Mouse (Mus musculus): Measurements from ENCODE around the gene Ube2i.
"Not testable (repeated sequence)": the region's sequence is repeated elsewhere in the genome, so short reads cannot be mapped to it uniquely, and the experiment has no call there.

The Ube2i gene

DNA sequence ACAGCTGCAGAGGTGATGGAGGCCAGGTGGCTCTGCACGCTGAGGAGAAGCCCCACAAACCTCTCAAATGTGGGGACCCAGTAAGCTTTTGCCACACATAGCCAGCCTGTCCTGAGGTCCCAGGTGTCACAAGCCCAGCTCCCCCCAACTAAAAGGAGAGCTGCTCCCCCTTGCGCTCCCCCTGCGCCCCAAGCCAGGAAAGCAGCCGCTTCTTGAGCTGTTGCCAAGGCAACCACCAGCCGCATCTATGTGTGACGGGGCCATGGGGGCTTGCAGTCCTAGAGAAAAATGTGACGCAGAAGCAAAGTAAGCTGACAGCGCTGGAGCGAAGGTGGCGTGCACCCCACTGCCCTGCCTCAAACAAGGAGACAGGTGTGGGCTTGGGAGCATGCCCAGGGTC, 20.7 kb downstream of the Ube2i start:
- DNase-seq (ENCODE audit: low spot score in 2 of 2): peak in 1 of 2 experiments; percentile 41

DNA sequence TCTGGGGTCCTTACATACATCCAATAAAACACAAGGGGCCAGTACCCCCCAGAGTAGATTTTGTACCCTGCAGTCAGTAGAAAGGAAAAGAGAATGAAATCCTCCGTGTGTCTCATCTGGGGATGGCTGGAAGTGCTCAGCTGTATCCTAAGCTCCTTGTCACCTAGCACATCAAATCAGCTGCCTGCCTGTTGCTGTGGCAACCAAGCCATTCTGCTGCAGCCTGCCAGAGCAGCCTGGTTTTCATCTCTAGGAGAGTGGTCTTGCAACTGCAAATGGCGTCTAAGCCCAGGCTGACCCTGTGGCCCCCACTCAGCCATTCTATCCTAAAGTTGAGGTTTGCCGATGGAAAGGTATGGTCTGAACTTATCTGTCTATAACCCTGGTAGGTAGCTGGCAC, 21.8 kb downstream of the Ube2i start:
- DNase-seq (ENCODE audit: low spot score in 2 of 2): no peak

DNA sequence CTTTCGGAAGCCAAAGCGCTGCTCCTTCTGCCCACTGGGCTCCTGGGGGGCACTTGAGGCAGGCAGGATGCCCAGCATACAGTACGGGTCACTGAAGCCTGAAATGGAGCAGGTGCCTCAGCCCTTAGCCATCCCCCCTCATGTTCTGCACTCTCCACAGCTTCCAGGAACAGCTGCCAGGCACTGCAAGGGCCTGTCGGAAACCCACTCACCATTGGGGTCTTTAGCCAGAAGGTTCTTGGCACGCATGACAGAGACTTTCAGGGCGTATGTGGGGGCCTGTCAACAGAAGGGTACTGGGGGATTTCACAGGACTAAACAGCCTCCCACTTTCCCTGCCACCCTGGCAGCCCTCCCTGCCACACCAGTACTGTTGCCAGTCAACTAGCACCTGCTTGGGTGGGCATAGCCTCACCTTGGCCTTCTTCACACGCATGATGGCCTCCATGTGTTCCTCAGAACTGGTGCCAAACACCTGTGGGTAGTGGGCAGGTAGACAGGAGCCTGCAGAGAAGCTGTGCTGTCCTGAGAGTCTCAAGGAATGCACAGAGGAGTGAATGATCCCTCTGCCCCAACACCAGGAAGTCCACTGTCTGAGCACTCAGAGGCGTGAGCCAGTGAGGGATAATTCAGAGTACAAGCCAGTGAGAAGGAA, 24.1 kb downstream of the Ube2i start:
- DNase-seq (ENCODE audit: low spot score in 2 of 2): no peak

DNA sequence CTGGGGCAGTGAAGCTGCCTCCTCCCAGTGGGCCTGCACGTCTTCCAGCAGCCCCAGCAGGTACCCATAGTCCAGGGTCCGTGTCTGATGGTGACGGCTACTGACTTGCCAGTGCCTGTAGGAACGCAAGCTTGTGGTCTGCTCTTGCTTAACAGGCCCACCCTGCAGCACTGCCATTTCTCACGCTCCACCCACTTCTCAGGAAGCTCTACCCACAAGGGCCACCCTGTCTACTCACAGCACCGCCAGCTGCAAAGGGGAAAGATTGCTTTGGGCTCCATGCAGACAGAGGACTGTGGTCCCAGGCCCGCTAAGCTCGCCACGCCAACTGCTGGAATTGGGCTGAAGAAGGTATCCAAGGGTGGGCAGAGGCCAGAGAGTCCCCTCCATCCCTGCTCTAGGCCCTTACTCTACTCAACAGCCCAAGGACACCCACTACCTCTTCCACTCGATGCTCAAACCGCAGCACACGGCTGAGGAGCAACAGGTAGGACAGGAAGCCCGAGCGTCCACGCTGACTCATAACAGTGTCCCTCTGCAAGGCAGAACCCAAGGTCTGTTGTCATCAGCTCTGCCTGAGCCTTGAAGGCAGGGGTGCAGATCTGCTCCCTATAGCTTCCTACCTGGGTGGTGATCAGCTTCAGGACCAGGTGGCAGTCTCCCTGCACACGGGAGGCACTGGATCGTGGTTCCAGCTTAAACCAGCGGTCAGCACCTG, 26.2 kb downstream of the Ube2i start:
- DNase-seq (ENCODE audit: low spot score in 2 of 2): no peak

DNA sequence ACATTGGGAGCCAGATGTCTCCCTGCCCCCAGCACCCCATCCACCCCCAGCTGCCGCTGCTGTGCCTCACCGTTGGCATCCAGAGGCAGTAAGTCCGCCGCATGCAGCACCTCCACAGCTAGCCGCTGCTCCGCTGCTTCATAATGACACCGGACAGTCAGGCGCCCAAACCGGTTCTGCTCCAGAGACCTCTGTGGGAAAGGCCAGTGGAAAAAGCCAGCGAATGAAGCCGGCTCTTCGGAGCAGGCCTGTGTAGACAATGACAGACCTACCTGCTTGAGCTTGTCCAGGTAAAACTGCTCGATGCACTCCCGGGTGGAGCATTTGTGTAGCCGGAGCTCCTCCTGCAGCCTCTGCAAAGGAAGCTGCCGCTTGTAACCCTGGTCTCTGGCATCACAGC, 30.2 kb downstream of the Ube2i start:
- DNase-seq (ENCODE audit: low spot score in 2 of 2): no peak

DNA sequence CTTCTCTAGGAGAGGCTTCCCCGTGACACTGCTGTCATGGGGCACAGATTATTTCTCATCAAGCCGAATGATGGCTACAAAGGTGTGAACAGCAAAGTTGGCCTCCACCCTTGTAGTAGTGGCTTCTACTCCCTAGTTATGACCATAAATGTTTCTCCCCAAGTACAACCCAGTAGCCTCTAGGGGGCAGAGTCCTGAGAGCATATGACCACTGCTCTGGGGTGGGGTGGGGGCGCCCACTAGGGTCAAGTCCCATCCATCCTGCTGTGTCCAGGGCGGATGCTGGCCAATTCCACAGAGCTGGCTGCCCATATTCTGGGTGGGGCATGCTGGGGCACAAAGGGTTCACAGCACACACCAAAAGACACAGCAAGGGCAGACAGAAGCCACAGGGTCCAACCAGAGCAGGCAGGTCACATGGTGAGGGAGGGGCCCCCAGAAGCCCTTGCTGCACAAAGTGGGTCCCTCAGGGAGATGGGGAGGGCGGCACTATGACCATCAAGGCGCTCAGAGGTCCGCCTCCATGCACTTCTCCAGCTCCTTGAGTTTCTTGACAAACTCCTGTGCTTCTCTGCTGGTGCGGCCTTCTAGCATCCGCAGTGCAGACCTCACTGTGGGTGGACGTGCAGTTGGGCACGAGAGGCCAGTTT, 31.2 kb downstream of the Ube2i start:
- no peak for DNase-seq (ENCODE audit: low spot score in 2 of 2)

DNA sequence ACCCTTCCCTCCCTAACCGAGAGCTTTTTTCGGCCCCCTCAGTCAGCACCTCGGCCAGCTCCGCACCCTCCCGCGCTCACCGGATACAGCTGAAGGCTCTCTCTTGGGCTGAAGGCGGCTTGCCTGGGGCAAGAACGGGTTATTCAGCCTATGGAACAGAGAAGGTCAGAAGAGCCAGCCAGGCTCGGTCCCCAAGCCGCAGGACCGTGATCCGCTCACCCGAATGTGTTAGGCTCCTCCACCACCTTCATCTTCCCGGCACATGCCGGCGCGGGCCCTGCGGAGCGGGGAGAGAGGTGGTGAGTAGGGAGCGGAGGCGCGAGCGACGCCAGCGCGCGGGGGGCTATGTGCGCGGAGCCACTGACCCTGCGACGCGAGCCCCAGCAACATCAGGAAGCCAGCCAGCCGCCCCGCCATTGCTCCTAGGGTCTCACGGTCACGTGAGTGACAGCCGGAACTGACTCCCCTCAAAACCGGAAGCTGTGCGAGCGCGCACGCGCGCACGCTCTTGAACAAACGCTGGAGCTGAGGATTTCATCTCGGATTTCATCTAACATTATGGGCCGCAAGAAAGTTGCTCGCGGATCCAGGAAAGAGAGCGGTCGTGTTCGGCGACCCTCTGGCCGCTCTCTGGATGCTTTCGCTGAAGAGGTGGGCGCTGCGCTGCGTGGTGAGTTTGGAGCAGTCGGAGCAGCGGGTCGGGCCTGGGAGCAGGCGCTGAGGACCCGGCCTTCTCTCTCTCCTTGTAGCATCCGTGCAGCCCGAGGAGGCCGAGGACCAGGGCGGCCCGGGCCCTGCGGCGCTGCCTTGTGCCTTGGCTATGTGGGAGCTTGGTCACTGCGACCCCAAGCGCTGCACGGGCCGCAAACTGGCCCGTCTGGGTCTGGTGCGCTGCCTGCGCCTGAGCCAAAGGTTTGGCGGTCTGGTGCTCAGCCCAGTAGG, 34.5 kb downstream of the Ube2i start, which contains the start of the genes Gnptg and Tsr3:
Gnptg (minus strand) TSS at position 430 of the 942 bp plus-strand sequence.
Tsr3 (plus strand) TSS at position 476 of the 942 bp plus-strand sequence.
- DNase-seq (ENCODE audit: low spot score in 2 of 2): peak; percentile 72 to 81

DNA sequence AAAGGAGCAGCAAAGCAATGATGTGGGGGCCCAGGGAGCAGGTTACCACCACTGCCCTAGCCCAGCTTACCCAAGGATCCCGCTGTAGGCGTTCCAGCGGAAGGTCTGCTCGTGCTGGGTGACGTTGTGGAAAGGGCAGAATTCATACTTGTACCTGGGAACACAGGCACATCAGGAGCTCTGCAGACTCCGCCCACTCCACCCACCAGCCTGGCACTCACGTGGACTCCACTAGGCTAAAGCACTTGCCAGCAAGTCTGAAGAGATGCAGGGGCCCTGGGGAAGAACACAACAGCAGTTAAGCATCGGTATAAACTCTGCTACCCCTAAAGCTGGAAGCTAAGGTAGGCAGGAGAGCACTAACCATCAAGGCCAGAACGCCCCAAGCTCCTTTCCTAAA, 38.8 kb downstream of the Ube2i start:
- no peak for DNase-seq (ENCODE audit: low spot score in 2 of 2)

DNA sequence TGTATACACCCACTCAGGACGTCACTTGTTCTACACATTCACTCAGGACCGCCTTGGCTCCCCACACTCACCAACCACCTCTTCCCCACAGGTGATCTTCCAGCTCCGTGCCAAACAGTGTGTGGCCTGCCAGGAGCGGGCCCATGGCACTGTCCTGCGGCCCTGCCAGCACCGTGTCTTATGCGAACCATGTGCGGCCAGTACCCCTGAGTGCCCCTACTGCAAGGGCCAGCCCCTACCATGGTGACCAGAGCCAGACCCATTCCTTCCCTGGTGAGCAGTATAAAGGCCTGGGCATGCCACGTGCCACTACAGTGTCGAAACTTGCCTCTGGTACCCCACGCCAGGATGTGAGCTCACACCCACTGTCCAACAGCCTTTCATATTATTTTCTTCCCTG, 42.8 kb downstream of the Ube2i start:
- not testable (repeated sequence) for DNase-seq (ENCODE audit: low spot score in 2 of 2)

DNA sequence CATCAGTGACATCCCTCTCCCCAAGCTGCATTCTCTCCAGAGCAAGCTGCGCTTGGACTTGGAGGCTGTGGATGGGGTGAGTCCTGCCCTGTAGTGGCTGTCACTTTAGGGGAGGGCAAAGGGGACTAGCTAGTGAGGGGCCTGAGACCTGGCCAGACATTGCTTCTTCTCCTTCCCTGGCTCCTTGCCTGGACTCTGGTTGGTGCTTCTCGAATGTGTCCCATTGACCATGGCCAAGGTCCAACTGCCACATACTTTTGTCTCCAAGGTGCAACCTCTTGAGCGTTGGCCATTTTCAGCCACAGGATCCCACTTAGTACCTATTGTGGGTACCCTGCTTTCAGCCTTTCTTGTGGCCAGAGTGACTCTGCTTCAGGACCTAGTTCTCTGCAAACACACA, 43.7 kb downstream of the Ube2i start:
- DNase-seq (ENCODE audit: low spot score in 2 of 2): no peak

DNA sequence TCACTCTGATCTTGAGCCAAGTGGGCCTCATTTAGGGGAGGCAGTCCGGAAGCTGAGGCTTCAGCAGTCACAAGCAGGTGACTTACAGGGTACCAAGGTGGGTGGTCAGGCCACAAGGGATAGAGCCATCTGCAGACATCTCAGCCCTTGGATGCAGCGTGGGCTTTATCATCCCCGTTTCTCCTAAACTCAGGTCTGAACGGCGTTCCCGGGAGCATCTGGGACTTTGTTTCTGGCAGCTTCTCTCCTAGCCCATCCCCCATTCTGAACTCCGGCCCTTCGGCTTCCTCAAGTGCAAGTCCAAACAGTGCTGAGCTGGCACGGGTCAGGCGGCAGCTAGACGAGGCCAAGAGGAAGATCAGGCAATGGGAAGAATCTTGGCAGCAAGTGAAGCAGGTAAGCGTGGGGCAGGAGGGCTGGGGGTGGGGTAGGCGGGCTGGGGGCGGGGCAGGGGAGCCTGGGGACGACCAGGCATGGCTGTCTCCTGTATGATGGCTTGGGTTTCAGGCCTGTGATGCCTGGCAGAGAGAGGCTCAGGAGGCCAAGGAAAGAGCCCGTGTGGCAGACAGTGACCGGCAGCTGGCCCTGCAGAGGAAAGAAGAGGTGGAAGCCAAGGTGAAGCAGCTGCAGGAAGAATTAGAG, 44.3 kb downstream of the Ube2i start:
- not testable (repeated sequence) for DNase-seq (ENCODE audit: low spot score in 2 of 2)

DNA sequence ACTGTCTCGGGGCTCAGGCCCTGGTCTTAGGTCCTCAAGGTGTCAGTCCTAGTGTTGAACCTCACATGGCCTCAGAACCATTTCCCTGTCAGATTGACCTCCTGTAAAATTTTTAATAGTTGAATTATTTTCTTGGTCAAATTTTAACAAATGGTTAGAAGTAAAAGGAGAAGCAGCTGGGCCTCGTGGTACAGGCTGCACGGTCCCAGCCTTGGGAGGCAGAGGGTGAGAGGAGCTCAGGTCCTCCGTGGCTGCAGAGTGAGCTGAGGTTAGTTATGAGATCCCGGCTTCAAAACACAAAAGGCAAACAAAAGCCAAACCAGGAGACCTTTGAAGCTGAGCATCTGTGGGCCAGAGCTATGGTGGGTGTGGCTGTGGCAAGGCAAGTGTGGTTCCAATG, 46.4 kb downstream of the Ube2i start:
- no peak for DNase-seq (ENCODE audit: low spot score in 2 of 2)

DNA sequence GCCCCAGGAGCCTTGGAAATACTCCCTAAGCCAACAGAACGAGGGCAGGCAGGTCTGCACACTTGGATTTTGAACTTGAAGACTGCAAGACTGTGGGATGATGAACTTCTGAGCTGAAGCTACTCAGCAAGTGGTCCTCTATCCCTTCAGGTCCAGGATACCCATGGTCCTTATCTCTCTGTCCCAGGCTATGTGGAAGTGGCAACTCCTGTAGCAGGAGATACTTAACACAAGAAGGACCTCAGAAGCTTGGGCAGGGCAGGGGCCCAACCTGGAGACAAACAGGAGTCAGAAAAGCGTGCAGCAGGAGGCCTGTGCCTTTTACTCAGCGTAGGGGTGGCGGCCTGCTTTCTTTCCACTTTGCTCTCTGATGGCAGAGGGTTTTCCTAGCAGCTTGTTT, 48.8 kb downstream of the Ube2i start:
- no peak for DNase-seq (ENCODE audit: low spot score in 2 of 2)

DNA sequence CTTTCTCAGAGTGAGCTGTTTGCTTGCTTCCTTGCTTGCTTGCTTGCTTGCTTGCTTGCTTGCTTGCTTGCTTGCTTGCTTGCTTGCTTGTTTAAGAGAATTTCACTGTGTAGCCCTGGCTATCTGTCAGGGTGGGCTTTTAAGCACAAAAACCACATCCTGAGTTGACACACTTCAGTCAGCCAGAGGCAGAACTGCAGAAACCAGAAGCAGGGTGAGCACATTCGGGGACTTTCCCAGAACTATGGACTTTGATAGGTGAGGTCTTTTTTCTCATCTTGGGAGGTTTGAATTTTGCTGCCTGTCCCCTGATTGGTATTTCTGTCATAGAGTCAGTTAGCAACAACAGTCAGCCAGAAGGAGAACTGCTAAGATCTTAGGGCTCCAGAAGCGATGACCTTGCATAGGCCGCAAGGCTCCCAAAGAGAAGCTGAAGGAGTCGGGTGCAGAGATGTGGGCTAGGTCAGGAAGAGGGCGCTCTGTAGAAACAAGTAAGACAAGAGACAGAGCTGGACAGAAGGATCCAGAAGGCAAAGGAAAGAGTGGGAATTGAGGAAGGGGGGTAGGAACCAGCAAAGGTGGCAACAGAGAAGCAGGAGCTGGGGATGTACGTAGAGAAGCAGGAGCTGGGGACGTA, 49.7 kb downstream of the Ube2i start:
- DNase-seq (ENCODE audit: low spot score in 2 of 2): no peak

DNA sequence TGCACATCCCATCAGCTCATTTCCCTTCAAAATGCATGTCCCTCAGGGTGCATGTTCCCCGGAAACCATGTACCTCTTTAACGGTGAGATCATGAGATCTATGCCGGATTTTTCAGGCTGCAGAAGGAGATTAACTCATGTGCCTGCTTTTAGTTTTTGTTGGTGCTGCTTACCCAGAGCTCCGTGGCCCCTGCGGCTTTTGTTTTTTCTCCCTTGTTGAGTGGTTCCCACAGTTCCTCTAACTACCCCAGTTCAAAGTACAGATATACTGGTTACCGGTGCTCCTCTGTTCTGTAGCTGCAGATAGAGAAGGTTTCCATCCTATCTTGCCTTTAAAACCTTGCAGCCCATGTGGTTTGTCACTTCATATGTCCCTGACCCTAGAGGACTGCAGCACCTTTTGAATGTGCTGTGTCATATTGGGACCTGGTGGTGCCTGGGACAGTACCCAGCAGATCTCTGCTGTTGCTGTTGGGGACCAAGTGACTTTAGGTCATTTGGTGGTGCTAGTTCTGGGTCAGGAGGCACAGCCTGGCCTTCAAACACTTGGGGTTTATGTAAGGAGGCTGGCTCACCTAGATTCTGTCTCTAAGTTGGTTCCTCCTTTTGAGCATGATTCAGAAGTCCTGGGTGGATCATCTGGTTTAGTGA, 51.3 kb downstream of the Ube2i start:
- DNase-seq (ENCODE audit: low spot score in 2 of 2): no peak

DNA sequence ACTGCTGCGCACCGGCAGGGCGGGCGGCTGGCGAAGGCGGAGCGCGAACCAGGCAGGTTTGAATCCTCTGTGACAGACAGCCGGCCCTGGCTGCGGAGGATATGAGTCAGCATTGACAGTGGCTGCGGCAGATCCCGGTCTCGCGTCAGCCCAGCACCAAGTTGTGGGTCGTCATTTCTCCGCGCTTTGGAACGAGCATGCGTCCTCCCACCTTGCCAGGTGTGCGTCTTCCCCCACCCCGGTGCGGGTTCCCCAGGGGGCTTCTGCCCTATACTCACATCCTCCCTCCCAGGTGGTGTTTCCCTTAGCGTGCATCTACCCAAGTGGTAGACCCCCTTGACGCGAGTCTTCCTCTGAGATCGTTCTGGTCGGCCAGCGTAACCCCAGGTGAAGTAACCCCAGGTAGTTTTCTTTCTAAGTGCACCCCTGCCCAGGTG, 51.9 kb downstream of the Ube2i start:
- DNase-seq (ENCODE audit: low spot score in 2 of 2): not testable (repeated sequence)

DNA sequence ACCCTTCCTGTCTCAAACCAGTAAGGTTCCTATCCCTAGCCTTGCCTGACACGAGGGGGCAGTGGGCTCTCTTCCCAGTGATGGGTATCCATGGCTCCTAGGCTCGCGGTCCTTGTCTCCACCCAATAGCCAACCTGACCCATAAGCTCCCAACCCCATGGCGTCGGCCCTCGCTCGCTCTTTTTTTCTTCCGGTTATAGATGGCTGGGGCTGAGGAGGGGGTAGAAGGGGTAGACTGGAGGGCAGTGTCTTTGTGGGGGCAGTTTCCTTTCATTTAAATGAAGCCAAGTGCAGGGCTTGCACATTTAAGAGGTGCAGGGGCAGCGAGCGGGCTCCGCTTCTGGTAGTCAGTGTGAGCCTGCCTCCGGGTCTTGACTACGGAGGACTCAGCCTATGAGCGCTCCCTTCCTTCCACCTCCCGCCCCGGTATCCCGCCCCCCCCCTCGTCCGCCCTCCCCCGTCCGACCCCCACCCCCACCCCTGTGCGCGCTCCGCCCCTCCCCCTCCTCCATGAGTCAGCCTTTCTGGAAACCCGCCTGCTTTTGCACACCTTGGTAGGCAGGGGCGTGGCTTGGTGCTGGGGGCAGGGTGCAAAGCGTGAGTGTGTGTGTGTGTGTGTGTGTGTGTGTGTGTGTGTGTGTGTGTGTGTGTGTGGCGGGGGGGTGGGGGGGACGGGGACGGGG, 52.5 kb downstream of the Ube2i start:
- DNase-seq (ENCODE audit: low spot score in 2 of 2): no peak

DNA sequence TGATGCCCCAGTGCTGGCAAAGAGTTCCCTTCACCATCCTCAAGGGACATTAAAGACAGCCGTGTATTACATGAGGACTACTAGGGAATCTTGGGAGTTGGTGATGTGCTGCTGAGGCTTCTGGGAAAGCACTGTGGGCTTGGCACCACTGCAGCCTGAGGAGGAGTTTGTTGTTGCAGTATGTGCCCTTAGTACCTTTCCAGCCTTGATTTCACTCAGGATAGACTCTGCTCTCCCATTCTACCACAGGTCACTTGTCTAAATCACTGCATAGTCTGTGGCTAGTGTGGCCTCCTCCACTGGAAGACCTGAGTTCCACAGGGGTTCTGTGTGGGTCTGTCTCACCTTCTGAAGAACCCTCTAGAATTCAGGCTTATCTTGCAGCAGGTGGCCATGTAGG, 53.7 kb downstream of the Ube2i start:
- DNase-seq (ENCODE audit: low spot score in 2 of 2): no peak

DNA sequence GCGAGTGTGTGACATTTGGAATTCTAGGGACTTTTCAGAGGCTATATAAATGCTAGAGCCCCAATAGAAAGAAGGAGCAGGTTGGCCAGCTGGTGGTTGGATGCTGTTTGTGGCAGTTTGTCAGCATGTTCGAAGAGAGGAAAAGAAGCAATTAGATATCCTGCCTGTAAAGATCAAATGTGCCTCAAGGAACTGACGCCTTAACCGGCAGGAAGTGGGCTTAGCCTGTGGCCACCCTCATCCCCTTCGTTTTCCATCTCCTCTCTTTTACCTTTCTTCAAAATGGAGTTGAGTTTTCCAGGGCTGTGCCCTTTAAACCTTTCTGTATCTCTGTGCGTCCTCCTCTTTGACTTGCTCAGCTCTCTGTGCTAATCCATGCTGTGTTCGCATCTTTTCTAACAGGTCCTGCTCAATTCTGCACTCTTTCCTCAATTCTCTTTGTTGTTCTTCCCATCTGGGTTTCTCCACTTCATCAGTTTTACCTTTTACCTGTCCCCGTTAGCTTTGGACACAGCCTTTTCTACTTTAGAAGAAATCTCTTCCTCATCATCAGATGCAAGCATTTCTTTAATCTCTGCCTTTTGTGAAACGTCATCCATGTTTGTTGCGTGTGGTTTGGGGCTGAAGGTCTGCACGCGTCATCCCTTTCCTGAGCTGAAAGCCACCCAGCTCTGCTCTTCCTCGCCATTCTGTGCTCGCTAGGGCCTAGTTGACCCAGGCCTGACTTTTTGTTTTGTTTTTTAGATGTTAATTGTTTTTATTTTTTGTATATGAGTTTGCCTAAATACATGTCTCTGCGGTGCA, 54.7 kb downstream of the Ube2i start:
- no peak for DNase-seq (ENCODE audit: low spot score in 2 of 2)

Data from frontal cortex, postnatal 14 days (tissue).